Mouse (Mus musculus) liver, embryonic 14.5 days (tissue): Measurements from ENCODE around the gene Hist1h2bj. TPM values are rescaled to one million over a fixed set of nuclear protein-coding genes. Genes with fewer than 3 reads are reported as not detected.
"Not testable (repeated sequence)": the region's sequence is repeated elsewhere in the genome, so short reads cannot be mapped to it uniquely, and the experiment has no call there.

Source experiments
- ATAC-seq: fragments of 200-750 bp; cut with Nextera tagmentation; 2 replicates; pipeline ENCODE4 v1.8.0; 2017; ENCODE audit warnings: moderate number of reproducible peaks, mild to moderate bottlenecking, moderate library complexity; ENCODE audit not compliant: insufficient read depth
- DNase-seq, 3 experiments: peaks; one replicate each; pipeline ENCODE4 v3.0.0-alpha.2; 2012 to 2013; ENCODE audit warnings: low read depth in 3 of 3, low spot score in 3 of 3
- H3K27ac ChIP-seq: fragments of 300-500 bp; sonication (generic); 2 replicates; pipeline ENCODE4 v1.5.1; 2014; ENCODE audit warnings: moderate library complexity, mild to moderate bottlenecking, control low read depth, inconsistent platforms
- H3K27me3 ChIP-seq: fragments of 300-500 bp; sonication (generic); 2 replicates; pipeline ENCODE4 v1.6.1; 2014; ENCODE audit warnings: mild to moderate bottlenecking, low read length, moderate library complexity; ENCODE audit not compliant: control insufficient read depth, insufficient read depth
- H3K36me3 ChIP-seq: fragments of 300-500 bp; sonication (generic); replicated peaks from 2 replicates; pipeline ENCODE4 v1.6.1; 2014; ENCODE audit warnings: low read depth; ENCODE audit not compliant: control insufficient read depth, insufficient read depth
- H3K4me1 ChIP-seq, 2 experiments: fragments of 200-500 bp in 1 of 2; fragments of 300-500 bp in 1 of 2; sonication (generic) in 1 of 2; replicated peaks; 2 replicates each; pipeline ENCODE4 v1.6.1; 2012 to 2014; ENCODE audit warnings: antibody characterized with exemption in 1 of 2, inconsistent platforms in 1 of 2, low read length in 1 of 2; ENCODE audit not compliant: control insufficient read depth in 2 of 2, insufficient read depth in 2 of 2
- H3K4me2 ChIP-seq: fragments of 300-500 bp; sonication (generic); 2 replicates; pipeline ENCODE4 v1.6.1; 2014; ENCODE audit warnings: low read depth, mild to moderate bottlenecking, control low read depth, moderate library complexity
- H3K4me3 ChIP-seq, 2 experiments: fragments of 200-500 bp in 1 of 2; fragments of 300-500 bp in 1 of 2; sonication (generic) in 1 of 2; 2 replicates each; pipeline ENCODE4 v1.5.1; 2012 to 2014; ENCODE audit warnings: low read depth in 2 of 2, low read length in 2 of 2, mild to moderate bottlenecking in 2 of 2, control low read depth in 1 of 2, inconsistent platforms in 1 of 2, moderate library complexity in 1 of 2; ENCODE audit not compliant: insufficient read depth in 1 of 2
- H3K9ac ChIP-seq: fragments of 300-500 bp; sonication (generic); replicated peaks from 2 replicates; pipeline ENCODE4 v1.6.1; 2014; ENCODE audit warnings: mild to moderate bottlenecking, control low read depth, moderate library complexity
- H3K9me3 ChIP-seq: fragments of 300-500 bp; sonication (generic); 2 replicates; pipeline ENCODE4 v1.6.1; 2016; ENCODE audit warnings: low read length, mixed read lengths; ENCODE audit not compliant: control insufficient read depth
- CTCF ChIP-seq: IDR thresholded peaks from 2 replicates; pipeline ENCODE4 v1.5.1; 2016; ENCODE audit warnings: antibody characterized with exemption, low read depth, control low read depth
- EP300 ChIP-seq: IDR thresholded peaks from 2 replicates; pipeline ENCODE4 v1.6.1; 2016; ENCODE audit warnings: antibody characterized with exemption, low read depth
- WGBS: fragments of 180-500 bp; shearing (Covaris S2); extraction: QIAGEN DNeasy Blood & Tissue Kit; methylation state at CpG from one replicate; pipeline ENCODE4 v1.1.7; 2014; ENCODE audit not compliant: insufficient replicate concordance; 5-methylcytosine and 5-hydroxymethylcytosine counted together
- polyA plus RNA-seq, 2 experiments: library from polyadenylated mRNA; depleted of rRNA in 1 of 2; stranded (reverse) in 1 of 2; unstranded in 1 of 2; fragments of >200 nt; fragmentation: Nextera tagmentation in 1 of 2; extraction: Ambion mirVana in 1 of 2; gene quantifications; 2 replicates each; pipeline versions ENCODE4 v1.2.1 to v1.2.3; 2012 to 2014

Hist1h2bj gene
- polyA plus RNA-seq, 2 experiments, result 12.4 to 21.4 TPM

DNA sequence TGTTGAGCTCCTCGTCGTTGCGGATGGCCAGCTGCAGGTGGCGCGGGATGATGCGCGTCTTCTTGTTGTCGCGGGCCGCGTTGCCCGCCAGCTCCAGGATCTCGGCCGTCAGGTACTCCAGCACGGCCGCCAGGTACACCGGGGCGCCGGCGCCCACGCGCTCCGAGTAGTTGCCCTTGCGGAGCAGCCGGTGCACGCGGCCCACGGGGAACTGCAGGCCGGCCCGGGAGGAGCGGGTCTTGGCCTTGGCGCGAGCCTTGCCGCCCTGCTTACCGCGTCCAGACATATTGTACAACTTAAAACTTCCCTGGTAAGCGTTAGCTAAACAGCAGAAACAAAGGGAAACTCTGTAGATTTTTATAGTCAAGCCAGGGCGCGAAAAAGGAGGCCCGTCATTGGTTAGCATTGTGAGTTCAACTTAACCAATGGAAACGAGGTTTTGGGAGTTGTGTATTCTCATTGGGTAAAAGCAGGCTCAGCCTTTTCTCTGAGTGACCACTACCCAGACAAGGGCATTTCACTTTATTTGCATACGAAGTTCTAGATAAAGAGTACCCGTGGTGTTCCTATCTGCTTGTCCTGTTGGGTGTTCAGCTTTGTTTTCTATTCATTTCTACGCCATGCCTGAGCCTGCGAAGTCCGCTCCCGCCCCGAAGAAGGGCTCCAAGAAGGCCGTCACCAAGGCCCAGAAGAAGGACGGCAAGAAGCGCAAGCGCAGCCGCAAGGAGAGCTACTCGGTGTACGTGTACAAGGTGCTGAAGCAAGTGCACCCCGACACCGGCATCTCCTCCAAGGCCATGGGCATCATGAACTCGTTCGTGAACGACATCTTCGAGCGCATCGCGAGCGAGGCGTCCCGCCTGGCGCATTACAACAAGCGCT, 7.5 kb upstream of the Hist1h2bj start, which contains the start of the genes Hist1h2ah and Hist1h2bk:
Gene Hist1h2ah, minus strand, starts transcription at position 302 of the 882 bp plus-strand sequence.
Gene Hist1h2bk, plus strand, starts transcription at position 604 of the 882 bp plus-strand sequence.
- Histone ChIP-seq H3K9ac (peak within 1 kb of the TSS; percentile 91), H3K4me2 (peak within 1 kb of the TSS; percentile 81), H3K4me3 (peak within 1 kb of the TSS; percentile 64 to 82), H3K4me1 (peaks cover 18 to 28% of the 10 kb centered on the region in 2 experiments), H3K27ac (peak within 1 kb of the TSS; percentile 100)
- ATAC-seq (peak; percentile 88), DNase-seq (peak; percentile 97 to 99 (median 98))
- H3K27me3 ChIP-seq, H3K36me3 ChIP-seq, H3K9me3 ChIP-seq: not testable (repeated sequence)
- 0% methylated on average over 24 of the region's 69 CpGs for WGBS
- TF ChIP-seq EP300, result peak; percentile 76

DNA sequence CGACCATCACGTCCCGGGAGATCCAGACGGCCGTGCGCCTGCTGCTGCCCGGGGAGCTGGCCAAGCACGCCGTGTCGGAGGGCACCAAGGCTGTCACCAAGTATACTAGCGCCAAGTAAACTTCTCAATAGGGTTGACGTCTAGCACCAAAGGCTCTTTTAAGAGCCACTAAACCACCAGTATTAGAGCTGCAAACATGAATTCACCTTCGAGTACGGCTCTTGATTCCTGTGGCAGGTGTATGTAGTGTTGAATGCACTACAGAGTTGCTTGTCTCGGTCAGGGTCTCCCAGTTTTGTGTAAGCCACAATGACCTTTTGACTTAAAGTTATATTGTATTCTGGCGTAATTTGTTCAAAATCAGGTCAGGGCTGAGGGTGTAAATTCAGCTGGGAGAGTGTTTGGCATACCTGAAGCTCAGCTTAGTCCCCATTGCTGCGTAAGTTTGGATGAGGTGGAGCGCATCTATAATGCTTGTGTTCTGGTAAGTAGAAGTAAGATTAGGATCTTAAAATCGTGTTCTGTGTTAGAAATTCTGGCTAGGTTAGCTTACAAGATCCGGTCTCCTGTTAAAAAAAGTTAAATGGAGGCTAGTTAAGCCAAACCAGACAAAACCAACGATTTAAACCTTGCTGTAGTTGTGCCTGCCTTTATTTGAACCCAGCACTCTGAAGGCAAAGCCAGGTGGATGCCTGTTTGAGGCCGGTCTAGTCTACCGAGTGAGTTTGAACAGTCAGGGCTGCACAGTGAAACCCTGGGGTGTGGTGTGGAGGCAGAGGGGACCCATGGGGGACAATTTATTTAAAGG, 6.7 kb upstream of the Hist1h2bj start:
- no peaks in the 10 kb centered on the region for H3K27me3 ChIP-seq
- H3K4me3 ChIP-seq, result peak overlapping the region; percentile 42 to 67
- H3K4me2 ChIP-seq, result peak overlapping the region; percentile 72
- 2% methylated on average over 17 of the region's 23 CpGs for WGBS
- peaks cover 18 to 30% of the 10 kb centered on the region in 2 experiments for H3K4me1 ChIP-seq
- no peaks in the 10 kb centered on the region for H3K9me3 ChIP-seq
- ATAC-seq (peak; percentile 9), DNase-seq (peak in 1 of 3 experiments; percentile 68)
- H3K9ac ChIP-seq, result peak overlapping the region; percentile 78
- no peak for TF ChIP-seq CTCF
- TF ChIP-seq EP300, result no peak
- H3K27ac ChIP-seq, result peak overlapping the region; percentile 100
- no peaks in the 10 kb centered on the region for H3K36me3 ChIP-seq

DNA sequence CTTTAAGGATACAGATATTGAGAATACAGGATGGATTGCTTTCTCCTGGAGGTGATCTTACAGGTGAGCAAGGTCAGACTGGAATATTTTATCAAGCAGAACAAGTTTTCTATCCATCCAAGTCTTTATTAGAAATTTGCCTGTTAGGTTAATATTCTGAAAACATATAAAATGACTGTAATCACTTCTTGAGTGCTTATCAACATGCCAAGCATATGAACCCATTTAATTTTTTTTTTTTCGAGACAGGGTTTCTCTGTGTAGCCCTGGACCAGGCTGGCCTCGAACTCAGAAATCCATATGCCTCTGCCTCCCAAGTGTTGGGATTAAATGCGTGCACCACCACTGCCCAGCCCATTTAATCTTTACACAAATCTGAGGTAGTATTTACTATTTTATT, 6.0 kb upstream of the Hist1h2bj start:
- DNase-seq (no peak), ATAC-seq (no peak)
- H3K4me3 ChIP-seq, result peak overlapping the region; percentile 42 to 67
- H3K36me3 ChIP-seq, result no peaks in the 10 kb centered on the region
- H3K4me2 ChIP-seq, result peak overlapping the region; percentile 72
- H3K27me3 ChIP-seq, result no peaks in the 10 kb centered on the region
- peaks cover 18 to 31% of the 10 kb centered on the region in 2 experiments for H3K4me1 ChIP-seq
- H3K9me3 ChIP-seq, result no peaks in the 10 kb centered on the region
- peak overlapping the region; percentile 78 for H3K9ac ChIP-seq
- TF ChIP-seq CTCF, result no peak
- 22% methylated on average over 3 of the region's 3 CpGs for WGBS
- H3K27ac ChIP-seq, result peak overlapping the region; percentile 100

DNA sequence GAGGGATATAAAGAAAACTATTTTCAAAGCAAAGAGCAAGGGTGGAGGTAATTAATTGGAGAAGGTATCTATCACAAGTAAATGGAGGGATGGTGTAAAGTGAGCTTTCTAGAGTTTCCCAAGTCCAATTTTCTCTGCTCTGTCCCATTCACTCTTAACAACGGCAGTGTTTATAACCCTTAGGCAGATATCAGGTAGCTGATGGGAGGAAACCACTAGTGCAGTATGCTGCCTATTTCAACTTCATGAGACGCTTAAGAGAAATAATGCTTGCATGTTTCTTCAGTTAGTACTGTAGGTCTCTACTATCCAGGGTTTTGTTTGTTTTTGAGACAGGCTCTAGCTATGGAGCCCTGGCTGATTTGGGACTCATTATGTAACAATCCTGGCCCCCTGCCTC, 5.6 kb upstream of the Hist1h2bj start:
- DNase-seq (no peak), ATAC-seq (no peak)
- H3K36me3 ChIP-seq, result no peaks in the 10 kb centered on the region
- peaks cover 18 to 34% of the 10 kb centered on the region in 2 experiments for H3K4me1 ChIP-seq
- peak overlapping the region; percentile 78 for H3K9ac ChIP-seq
- peak overlapping the region in 1 of 2 experiments; percentile 42; a peak in 3 of 4 replicates for H3K4me3 ChIP-seq
- H3K27me3 ChIP-seq, result no peaks in the 10 kb centered on the region
- H3K4me2 ChIP-seq, result peak overlapping the region; percentile 72
- WGBS, result 38% methylated on average over 2 of the region's 2 CpGs
- H3K9me3 ChIP-seq, result no peaks in the 10 kb centered on the region
- no peak for TF ChIP-seq CTCF
- TF ChIP-seq EP300, result no peak
- peak overlapping the region; percentile 100 for H3K27ac ChIP-seq

DNA sequence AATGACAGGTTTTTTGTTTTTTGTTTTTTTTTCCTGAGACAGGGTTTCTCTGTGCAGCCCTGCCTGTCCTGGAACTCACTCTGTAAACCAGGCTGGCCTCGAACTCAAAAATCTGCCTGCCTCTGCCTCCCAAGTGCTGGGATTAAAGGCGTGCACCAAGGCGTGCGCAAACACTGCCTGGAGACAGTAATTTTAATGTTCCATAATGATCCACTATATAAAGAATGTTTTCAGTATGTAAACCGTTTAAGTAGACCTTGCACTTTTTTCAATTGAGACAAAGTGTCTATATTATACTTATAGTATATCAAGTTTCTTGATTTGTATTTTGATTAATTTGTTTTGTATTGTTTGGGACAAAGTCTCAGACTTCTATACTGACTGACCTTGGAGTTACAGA, 3.6 kb upstream of the Hist1h2bj start:
- Histone ChIP-seq H3K36me3 (no peaks in the 10 kb centered on the region), H3K27ac (peak overlapping the region; percentile 100), H3K9ac (peak overlapping the region; percentile 91), H3K4me3 (peak overlapping the region; percentile 32 to 67; a peak in 3 of 4 replicates), H3K27me3 (no peaks in the 10 kb centered on the region), H3K4me1 (peaks cover 18 to 26% of the 10 kb centered on the region in 2 experiments), H3K4me2 (peak overlapping the region; percentile 72), H3K9me3 (no peaks in the 10 kb centered on the region)
- no peak for TF ChIP-seq CTCF
- no peak for TF ChIP-seq EP300
- ATAC-seq (no peak), DNase-seq (no peak)
- 54% methylated on average over 5 of the region's 5 CpGs for WGBS
